Mouse (Mus musculus) stomach, postnatal 0 days (tissue): ENCODE measurements around the gene Sltm. TPM values are rescaled to one million over a fixed set of nuclear protein-coding genes. Genes with fewer than 3 reads are reported as not detected.

Source experiments
- ATAC-seq: fragments of 200-750 bp; cut with Nextera tagmentation; 2 replicates; pipeline ENCODE4 v1.8.0; 2017; ENCODE audit not compliant: low FRiP score, low TSS enrichment
- DNase-seq: peaks from one replicate; pipeline ENCODE4 v3.0.0-alpha.2; 2016; ENCODE audit warnings: low spot score
- H3K27ac ChIP-seq: fragments of 300-500 bp; sonication (generic); replicated peaks from 2 replicates; pipeline ENCODE4 v1.5.1; 2014; ENCODE audit warnings: mild to moderate bottlenecking, control low read depth
- H3K27me3 ChIP-seq: fragments of 300-500 bp; sonication (generic); 2 replicates; pipeline ENCODE4 v1.6.1; 2014; ENCODE audit warnings: low read length; ENCODE audit not compliant: control insufficient read depth, insufficient read depth
- H3K36me3 ChIP-seq: fragments of 300-500 bp; sonication (generic); 2 replicates; pipeline ENCODE4 v1.6.1; 2014; ENCODE audit warnings: low read length, mixed read lengths; ENCODE audit not compliant: control insufficient read depth, insufficient read depth
- H3K4me1 ChIP-seq: fragments of 300-500 bp; sonication (generic); replicated peaks from 2 replicates; pipeline ENCODE4 v1.6.1; 2014; ENCODE audit warnings: antibody characterized with exemption; ENCODE audit not compliant: control insufficient read depth, insufficient read depth
- H3K4me2 ChIP-seq: fragments of 300-500 bp; sonication (generic); replicated peaks from 2 replicates; pipeline ENCODE4 v1.6.1; 2014; ENCODE audit warnings: low read depth, mild to moderate bottlenecking, control low read depth, moderate library complexity
- H3K4me3 ChIP-seq: fragments of 300-500 bp; sonication (generic); 2 replicates; pipeline ENCODE4 v1.5.1; 2014; ENCODE audit warnings: low read depth, low read length, control low read depth
- H3K9ac ChIP-seq: fragments of 300-500 bp; sonication (generic); 2 replicates; pipeline ENCODE4 v1.6.1; 2014; ENCODE audit warnings: mild to moderate bottlenecking, low read length, control low read depth, mixed read lengths
- H3K9me3 ChIP-seq: fragments of 300-500 bp; sonication (generic); 2 replicates; pipeline ENCODE4 v1.6.1; 2016; ENCODE audit warnings: low read length; ENCODE audit not compliant: control insufficient read depth
- CTCF ChIP-seq: IDR thresholded peaks from 2 replicates; pipeline ENCODE4 v1.5.1; 2016; ENCODE audit warnings: antibody characterized with exemption, low read depth, mild to moderate bottlenecking, moderate library complexity
- EP300 ChIP-seq: optimal IDR thresholded peaks from 2 replicates; pipeline ENCODE3; 2016; ENCODE audit warnings: antibody characterized with exemption
- WGBS: fragments of 180-500 bp; shearing (Covaris S2); extraction: QIAGEN DNeasy Blood & Tissue Kit; methylation state at CpG from one replicate; pipeline ENCODE4 v1.1.7; 2014; 5-methylcytosine and 5-hydroxymethylcytosine counted together
- polyA plus RNA-seq: library from polyadenylated mRNA; unstranded; fragments of >200 nt; fragmentation: Nextera tagmentation; extraction: Ambion mirVana; gene quantifications from 2 replicates; pipeline ENCODE4 v1.2.1, GENCODE M21; 2015

The Sltm gene
- polyA plus RNA-seq, 1 experiment from 2014 or later: 22.0 TPM

GRCm38 (mm10) chr9:70503626-70504041, 38.9 kb upstream of the Sltm start, which contains the start of gene Rnf111:
Gene Rnf111 (minus strand): TSS chr9:70503725.
- Histone ChIP-seq H3K27me3 (no peaks in the 10 kb centered on the region), H3K9me3 (no peaks in the 10 kb centered on the region), H3K4me3 (peak within 1 kb of the TSS; percentile 92), H3K4me2 (peak within 1 kb of the TSS; percentile 56), H3K4me1 (no peaks in the 10 kb centered on the region), H3K36me3 (no peaks in the 10 kb centered on the region), H3K9ac (peak within 1 kb of the TSS; percentile 91), H3K27ac (peak within 1 kb of the TSS; percentile 98)
- under 1% methylated on average over 43 of the region's 45 CpGs for WGBS
- DNase-seq (peak; percentile 98), ATAC-seq (peak; percentile 98)
- TF ChIP-seq CTCF (no peak), EP300 (no peak)

GRCm38 (mm10) chr9:70506186-70506585, 36.4 kb upstream of the Sltm start:
- no peak overlapping the region for H3K27ac ChIP-seq
- TF ChIP-seq EP300: no peak
- no peak for TF ChIP-seq CTCF
- no peak overlapping the region for H3K4me3 ChIP-seq
- ATAC-seq: no peak
- no peaks in the 10 kb centered on the region for H3K27me3 ChIP-seq
- no peaks in the 10 kb centered on the region for H3K4me1 ChIP-seq
- no peaks in the 10 kb centered on the region for H3K36me3 ChIP-seq
- no peak overlapping the region for H3K9ac ChIP-seq
- H3K4me2 ChIP-seq: no peak overlapping the region
- 57% methylated on average over 2 of the region's 2 CpGs for WGBS
- no peaks in the 10 kb centered on the region for H3K9me3 ChIP-seq
- no peak for DNase-seq

- no peak overlapping the region for H3K9ac ChIP-seq
- TF ChIP-seq CTCF (no peak), EP300 (no peak)
- no peak overlapping the region for H3K4me2 ChIP-seq
- no peaks in the 10 kb centered on the region for H3K9me3 ChIP-seq
- no peaks in the 10 kb centered on the region for H3K36me3 ChIP-seq
- 67% methylated on average over 8 of the region's 8 CpGs for WGBS
- H3K4me1 ChIP-seq: no peaks in the 10 kb centered on the region
- ATAC-seq: no peak
- DNase-seq: no peak
- no peak overlapping the region for H3K4me3 ChIP-seq
- H3K27me3 ChIP-seq: no peaks in the 10 kb centered on the region
- H3K27ac ChIP-seq: no peak overlapping the region
Measured at GRCm38 (mm10) chr9:70506787-70507186, 35.8 kb upstream of the Sltm start.

- ATAC-seq: peak; percentile 65; the same call in 1 of the 2 replicates
- Histone ChIP-seq H3K27me3 (no peaks in the 10 kb centered on the region), H3K4me3 (no peak overlapping the region), H3K36me3 (no peaks in the 10 kb centered on the region), H3K4me2 (no peak overlapping the region), H3K27ac (no peak overlapping the region), H3K9me3 (no peaks in the 10 kb centered on the region), H3K4me1 (no peaks in the 10 kb centered on the region), H3K9ac (no peak overlapping the region)
- DNase-seq: no peak
- 50% methylated on average over 4 of the region's 4 CpGs for WGBS
- TF ChIP-seq EP300 (no peak), CTCF (no peak)
Measured at GRCm38 (mm10) chr9:70509906-70510525, 32.5 kb upstream of the Sltm start.

GRCm38 (mm10) chr9:70510998-70511583, 31.5 kb upstream of the Sltm start:
- Histone ChIP-seq H3K36me3 (no peaks in the 10 kb centered on the region), H3K27ac (no peak overlapping the region), H3K4me2 (no peak overlapping the region), H3K4me3 (no peak overlapping the region), H3K27me3 (no peaks in the 10 kb centered on the region), H3K9ac (no peak overlapping the region), H3K9me3 (no peaks in the 10 kb centered on the region), H3K4me1 (no peaks in the 10 kb centered on the region)
- DNase-seq (peak; percentile 33), ATAC-seq (peak; percentile 61; the same call in 1 of the 2 replicates)
- WGBS: 45% methylated on average over 10 of the region's 10 CpGs
- TF ChIP-seq CTCF: peak; percentile 67
- TF ChIP-seq EP300: no peak

- H3K27ac ChIP-seq: no peak overlapping the region
- ATAC-seq (no peak), DNase-seq (no peak)
- 58% methylated on average over 7 of the region's 7 CpGs for WGBS
- no peaks in the 10 kb centered on the region for H3K27me3 ChIP-seq
- no peaks in the 10 kb centered on the region for H3K9me3 ChIP-seq
- TF ChIP-seq CTCF (no peak), EP300 (no peak)
- H3K4me1 ChIP-seq: no peaks in the 10 kb centered on the region
- no peak overlapping the region for H3K4me3 ChIP-seq
- no peak overlapping the region for H3K4me2 ChIP-seq
- no peak overlapping the region for H3K9ac ChIP-seq
- H3K36me3 ChIP-seq: no peaks in the 10 kb centered on the region
Measured at GRCm38 (mm10) chr9:70511681-70512080, 30.9 kb upstream of the Sltm start.
